Mouse (Mus musculus): Measurements from ENCODE around the gene Slc2a5.

Gene Slc2a5

GRCm38 (mm10) chr4:150140346-150140745 is 21.3 kb downstream of the Slc2a5 start:
- no peak for DNase-seq (ENCODE audit: low read depth, low spot score)

GRCm38 (mm10) chr4:150144242-150144641 is 25.2 kb downstream of the Slc2a5 start:
- DNase-seq (ENCODE audit: low read depth, low spot score) = peak; percentile 69

DNA sequence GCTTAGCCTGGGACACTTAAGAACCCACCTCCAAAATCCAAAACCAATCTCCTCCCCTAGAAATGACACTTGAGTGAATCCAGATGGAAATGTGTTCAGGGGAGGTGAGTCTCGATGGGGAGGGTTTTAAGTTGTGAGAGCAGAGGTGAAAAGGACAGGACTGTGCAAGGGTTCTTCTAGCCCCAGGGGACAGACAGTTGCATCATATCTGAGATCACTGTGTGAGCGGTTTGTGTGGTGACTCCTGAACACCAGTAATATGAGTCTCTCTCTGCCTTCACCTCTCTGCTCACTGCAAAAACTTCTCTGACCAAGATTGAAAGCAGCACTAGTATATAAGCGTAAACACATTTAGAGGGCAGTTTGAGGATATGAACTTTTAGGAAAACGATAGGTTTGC is 27.2 kb downstream of the Slc2a5 start:
- DNase-seq (ENCODE audit: low read depth, low spot score) = no peak

DNA sequence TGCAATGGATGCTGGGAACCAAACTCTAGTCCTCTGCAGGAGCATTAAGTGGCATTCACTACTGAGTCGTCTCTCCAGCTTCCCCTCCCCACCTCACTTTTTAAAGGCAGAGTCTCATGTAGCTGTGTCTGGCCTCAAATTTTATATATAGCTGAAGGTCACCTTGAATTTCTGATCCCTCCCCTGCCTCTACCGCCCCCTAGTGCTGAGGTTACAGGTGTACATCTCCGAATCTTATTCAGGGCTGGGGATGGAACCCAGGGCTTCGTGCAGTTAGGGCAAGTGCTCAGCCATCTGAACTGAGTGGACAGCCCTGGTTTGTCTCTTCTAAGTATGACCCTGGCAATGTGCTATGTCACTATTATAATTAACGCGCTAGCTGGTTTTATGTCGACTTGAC is 32.0 kb downstream of the Slc2a5 start:
- no peak for DNase-seq (ENCODE audit: low read depth, low spot score)

GRCm38 (mm10) chr4:150152483-150152882 is 33.4 kb downstream of the Slc2a5 start:
- DNase-seq (ENCODE audit: low read depth, low spot score) = no peak

GRCm38 (mm10) chr4:150155301-150155700 is 36.2 kb downstream of the Slc2a5 start:
- no peak for DNase-seq (ENCODE audit: low read depth, low spot score)

DNA sequence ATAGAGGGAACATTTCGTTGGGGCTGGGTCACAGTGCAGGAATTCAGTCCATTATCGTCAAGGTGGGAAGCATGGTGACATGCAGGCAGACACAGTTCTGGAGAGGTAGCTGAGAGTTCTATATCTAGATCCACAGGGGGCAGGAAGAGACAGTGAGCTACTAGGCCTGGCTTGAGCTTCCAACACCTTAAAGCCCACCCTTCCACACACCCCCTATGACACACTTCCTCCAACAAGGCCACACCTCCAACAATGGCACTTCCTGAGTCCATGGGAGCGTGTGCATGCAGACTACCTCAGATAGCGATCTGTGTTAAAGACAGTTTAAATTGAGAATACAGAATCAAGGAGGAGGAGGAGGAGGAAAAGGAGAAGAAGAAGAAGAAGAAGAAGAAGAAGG is 36.6 kb downstream of the Slc2a5 start:
- no peak for DNase-seq (ENCODE audit: low read depth, low spot score)

DNA sequence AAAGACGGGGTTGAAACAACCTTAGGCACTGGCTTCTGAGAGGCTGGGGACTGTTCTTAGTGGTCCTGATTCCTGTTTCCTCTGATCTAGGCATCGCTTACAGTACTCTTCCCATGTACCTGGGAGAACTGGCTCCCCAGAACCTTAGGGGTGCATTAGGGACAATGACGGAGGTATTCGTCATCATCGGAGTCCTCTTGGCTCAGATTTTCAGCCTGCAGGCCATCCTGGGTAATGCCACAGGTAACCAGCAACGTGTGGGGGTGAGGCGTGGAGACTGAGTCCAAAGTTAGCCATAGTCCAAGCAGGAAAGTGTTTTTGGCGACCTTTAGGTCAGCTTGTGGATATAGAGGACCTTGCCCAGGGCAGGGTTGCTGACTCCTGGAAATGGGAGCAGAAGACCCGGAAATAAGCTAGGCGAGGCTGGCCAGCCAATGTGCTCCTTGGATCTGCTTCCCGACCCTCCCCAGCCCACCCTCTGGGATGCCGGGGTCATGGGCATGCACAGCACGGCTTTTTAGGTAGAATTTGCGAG is 38.3 kb downstream of the Slc2a5 start:
- DNase-seq (ENCODE audit: low read depth, low spot score) = no peak

- no peak for DNase-seq (ENCODE audit: low read depth, low spot score)
Measured at GRCm38 (mm10) chr4:150159458-150159857, 40.4 kb downstream of the Slc2a5 start.

- DNase-seq (ENCODE audit: low read depth, low spot score) = peak; percentile 69
Measured at GRCm38 (mm10) chr4:150162561-150163169, 43.6 kb downstream of the Slc2a5 start.

DNA sequence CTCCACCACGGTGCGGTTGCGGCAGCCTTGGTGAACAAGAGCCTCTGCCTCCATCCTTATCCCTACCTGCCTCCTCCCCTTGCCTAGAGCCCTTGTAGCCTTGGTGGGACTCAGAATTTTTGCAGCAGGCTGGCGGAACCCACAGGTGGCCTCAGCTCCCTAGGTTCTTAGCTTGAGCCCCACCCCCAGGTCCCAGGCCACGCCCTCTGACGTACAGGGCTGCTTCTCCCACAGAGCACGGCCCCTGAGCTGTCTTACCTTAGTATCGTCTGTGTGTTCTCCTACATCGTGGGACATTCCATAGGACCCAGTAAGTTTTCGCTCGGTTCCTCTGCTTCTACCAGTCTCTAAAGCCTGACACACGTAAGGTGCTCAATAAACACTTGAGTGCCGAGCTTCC is 45.8 kb downstream of the Slc2a5 start:
- DNase-seq (ENCODE audit: low read depth, low spot score) = peak; percentile 61

- no peak for DNase-seq (ENCODE audit: low read depth, low spot score)
Measured at GRCm38 (mm10) chr4:150168406-150168805, 49.3 kb downstream of the Slc2a5 start.

- no peak for DNase-seq (ENCODE audit: low read depth, low spot score)
Measured at GRCm38 (mm10) chr4:150172107-150172506, 53.0 kb downstream of the Slc2a5 start.

- DNase-seq (ENCODE audit: low read depth, low spot score) = no peak
Measured at GRCm38 (mm10) chr4:150173281-150173680, 54.2 kb downstream of the Slc2a5 start.

- DNase-seq (ENCODE audit: low read depth, low spot score) = no peak
Measured at GRCm38 (mm10) chr4:150174027-150174426, 54.9 kb downstream of the Slc2a5 start.

DNA sequence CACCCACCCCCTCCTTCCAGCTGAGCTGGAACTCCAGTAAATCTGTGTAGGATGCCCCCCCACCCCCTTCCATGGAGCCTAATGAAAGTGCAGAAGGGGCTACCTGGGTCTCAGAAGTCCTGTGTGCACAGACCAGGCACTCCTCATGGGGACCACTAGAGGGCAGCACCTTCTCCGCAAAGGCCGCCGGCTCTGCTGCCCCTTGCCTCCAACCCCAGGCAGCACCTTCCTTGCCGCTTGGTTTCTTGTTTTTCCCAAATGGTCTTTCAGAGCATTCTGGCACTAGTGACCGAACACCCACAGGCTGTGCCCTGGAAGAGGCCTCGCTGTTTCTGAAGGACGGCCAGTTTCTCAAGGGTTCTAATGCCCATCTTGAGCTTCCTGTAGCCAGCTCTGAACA is 57.5 kb downstream of the Slc2a5 start:
- peak; percentile 61 for DNase-seq (ENCODE audit: low read depth, low spot score)

DNA sequence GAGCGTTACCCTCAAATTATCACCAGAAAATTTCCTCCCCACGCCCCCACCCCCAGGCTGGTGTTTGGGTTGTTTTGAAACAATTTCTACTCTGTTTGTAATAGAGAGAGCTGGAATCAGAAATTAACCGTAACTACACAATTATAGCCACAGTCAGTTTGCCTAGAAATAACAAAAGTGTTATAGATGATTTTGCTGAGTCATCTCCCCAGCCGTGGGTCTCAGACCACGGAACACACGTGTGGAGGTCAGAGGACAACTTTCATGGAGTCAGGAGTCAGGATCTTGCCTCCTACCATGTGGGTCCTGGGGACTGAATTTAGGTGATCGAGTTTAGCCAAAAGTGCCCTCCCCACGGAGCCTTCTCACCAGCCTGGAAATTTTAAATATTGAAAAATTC is 58.0 kb downstream of the Slc2a5 start:
- no peak for DNase-seq (ENCODE audit: low read depth, low spot score)

DNA sequence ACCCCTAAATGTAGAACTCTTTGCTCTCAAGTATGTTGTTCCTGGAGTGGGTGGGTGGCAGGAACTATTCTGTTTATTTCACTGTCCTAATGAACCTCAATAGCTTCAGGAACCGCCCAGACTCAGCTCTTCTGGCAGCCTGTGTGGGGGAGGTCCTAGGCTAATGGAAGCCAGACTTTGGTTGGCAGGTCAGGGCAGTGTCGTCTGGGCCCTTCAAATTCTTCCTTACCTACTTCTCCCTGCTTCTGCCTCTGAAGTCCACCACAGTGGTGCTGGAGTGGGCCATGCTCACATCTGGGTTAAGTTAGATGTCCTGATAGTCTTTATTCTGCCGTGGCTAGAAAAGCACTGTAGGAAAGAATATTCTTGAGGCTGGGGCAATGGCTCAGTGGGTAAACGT is 59.0 kb downstream of the Slc2a5 start:
- no peak for DNase-seq (ENCODE audit: low read depth, low spot score)

DNA sequence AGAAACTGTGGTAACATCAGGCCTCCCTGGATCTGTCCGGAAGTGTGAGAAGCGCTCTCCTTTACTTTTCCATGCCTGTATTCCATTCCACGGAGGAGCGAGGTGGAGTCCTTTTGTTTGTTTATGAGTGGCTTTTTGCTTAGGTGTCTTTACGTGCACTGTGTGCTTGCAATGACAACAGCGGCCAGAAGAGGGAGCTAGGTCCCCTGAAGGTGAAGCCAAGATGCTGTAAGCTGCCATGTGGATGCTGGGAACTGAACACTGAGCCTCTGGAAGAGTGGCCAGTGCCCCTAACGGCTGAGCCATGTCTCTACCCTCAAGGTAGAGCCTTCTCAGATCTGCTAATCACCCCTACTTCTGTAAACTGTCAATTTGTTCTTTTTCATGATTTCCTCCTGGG is 62.2 kb downstream of the Slc2a5 start:
- DNase-seq (ENCODE audit: low read depth, low spot score) = no peak

GRCm38 (mm10) chr4:150188236-150188635 is 69.2 kb downstream of the Slc2a5 start:
- DNase-seq (ENCODE audit: low read depth, low spot score) = no peak

- no peak for DNase-seq (ENCODE audit: low read depth, low spot score)
Measured at GRCm38 (mm10) chr4:150192199-150192598, 73.1 kb downstream of the Slc2a5 start.
